Mouse (Mus musculus): ENCODE measurements around the gene St6gal1. TPM values are rescaled to one million over a fixed set of nuclear protein-coding genes. Genes with fewer than 3 reads are reported as not detected.

St6gal1 gene
- polyA plus RNA-seq, 1 experiment from 2014 or later = 43.5 TPM

DNA sequence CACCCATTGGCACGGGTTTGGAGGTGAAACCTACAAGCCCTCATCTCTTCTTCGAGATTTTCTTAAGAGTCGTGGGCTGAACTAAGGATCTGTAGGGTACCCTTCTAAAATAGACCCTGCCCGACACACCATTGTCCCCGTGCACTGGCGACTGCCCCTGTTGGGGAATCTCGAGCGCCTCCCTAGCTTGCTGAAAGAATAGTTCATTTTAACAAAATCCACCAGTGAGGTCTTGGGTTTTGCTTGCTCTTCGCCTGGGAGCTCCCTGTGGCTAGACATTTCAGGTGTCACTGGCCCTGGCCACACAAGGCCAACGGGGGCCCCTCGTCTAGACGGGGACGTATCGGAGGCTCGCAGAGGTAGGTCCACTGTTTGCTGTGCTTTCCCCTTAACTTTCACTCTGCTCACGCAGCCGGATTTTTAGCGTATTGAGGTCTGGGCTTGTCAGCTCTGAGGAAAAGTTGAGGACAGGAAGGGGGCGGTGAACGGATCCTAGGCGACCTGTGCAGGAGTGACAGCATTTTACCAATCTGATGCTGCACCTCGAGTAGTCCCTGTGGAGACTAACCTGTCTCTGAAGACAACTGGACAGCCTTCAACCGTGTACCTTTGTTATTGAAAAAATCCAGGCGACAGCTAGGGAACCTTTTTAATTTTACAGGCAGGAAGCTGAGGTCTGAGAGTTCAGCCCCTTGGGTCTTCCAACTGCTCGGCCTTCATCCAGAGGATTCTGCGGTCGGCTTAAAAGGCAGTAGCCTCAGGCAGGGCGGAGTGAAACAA is 1.5 kb downstream of the St6gal1 start:
- WGBS = under 1% methylated on average over 28 of the region's 28 CpGs
- H3K4me2 ChIP-seq (replicated peaks) = peak overlapping the region; percentile 86
- ATAC-seq (ENCODE audit: low FRiP score, low read depth) = peak; percentile 49
- no peaks in the 10 kb centered on the region for H3K27me3 ChIP-seq (replicated peaks)
- H3K9me3 ChIP-seq = no peaks in the 10 kb centered on the region
- peaks cover 25% of the 10 kb centered on the region for H3K4me1 ChIP-seq
- H3K9ac ChIP-seq = peak overlapping the region; percentile 89
- H3K36me3 ChIP-seq = no peaks in the 10 kb centered on the region
- peak overlapping the region; percentile 66 for H3K4me3 ChIP-seq
- H3K27ac ChIP-seq = peak overlapping the region; percentile 79

DNA sequence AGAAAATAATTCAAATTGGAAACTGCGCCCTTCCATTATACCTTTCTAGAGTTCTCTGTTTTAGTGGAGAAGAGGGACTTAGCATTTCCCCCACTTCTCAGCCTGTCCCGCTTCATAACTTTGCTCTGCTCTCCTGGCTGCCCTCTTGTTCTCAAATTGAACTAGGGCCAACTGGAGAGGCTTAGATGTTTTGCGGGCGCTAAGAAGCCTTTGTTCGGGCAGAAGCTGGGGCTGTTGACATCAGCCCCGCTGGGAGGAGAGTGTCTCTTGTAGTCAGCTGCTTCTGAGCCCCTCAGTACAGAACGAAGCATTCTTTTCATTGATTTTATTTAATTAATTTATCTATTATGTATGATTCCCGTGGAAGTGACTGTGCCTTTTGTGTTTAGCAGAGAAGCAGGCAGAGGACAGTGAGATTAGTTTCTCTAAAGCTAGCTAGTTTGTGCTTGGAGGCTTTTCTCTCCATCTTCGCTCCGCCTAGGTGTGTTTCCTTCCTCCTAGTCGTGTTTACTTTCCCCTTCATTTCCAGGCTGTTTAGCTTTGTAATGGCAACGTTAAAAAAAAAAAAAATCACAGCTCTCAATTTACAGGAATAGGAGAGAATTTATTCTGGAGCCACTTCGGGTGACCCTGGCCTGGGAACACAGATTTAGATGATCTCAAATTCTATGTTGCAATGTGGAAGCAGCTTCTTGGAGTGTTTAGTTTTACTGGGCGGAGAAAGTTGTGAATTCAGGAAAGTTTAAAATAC is 2.2 kb downstream of the St6gal1 start:
- H3K27me3 ChIP-seq (replicated peaks) = no peaks in the 10 kb centered on the region
- H3K9ac ChIP-seq = peak overlapping the region; percentile 89
- peak; percentile 19; the same call in 1 of the 2 replicates for ATAC-seq (ENCODE audit: low FRiP score, low read depth)
- peak overlapping the region; percentile 79 for H3K27ac ChIP-seq
- peak overlapping the region; percentile 86 for H3K4me2 ChIP-seq (replicated peaks)
- H3K9me3 ChIP-seq = no peaks in the 10 kb centered on the region
- peaks cover 25% of the 10 kb centered on the region for H3K4me1 ChIP-seq
- no peaks in the 10 kb centered on the region for H3K36me3 ChIP-seq
- 13% methylated on average over 14 of the region's 14 CpGs for WGBS
- H3K4me3 ChIP-seq = peak overlapping the region; percentile 66

GRCm38 (mm10) chr16:23227851-23228250 is 3.3 kb downstream of the St6gal1 start:
- no peak overlapping the region for H3K9ac ChIP-seq
- WGBS = 22% methylated on average over 6 of the region's 6 CpGs
- H3K4me2 ChIP-seq (replicated peaks) = peak overlapping the region; percentile 86
- no peak overlapping the region for H3K27ac ChIP-seq
- H3K36me3 ChIP-seq = no peaks in the 10 kb centered on the region
- H3K27me3 ChIP-seq (replicated peaks) = no peaks in the 10 kb centered on the region
- ATAC-seq (ENCODE audit: low FRiP score, low read depth) = no peak
- no peaks in the 10 kb centered on the region for H3K9me3 ChIP-seq
- H3K4me3 ChIP-seq = no peak overlapping the region
- H3K4me1 ChIP-seq = peaks cover 25% of the 10 kb centered on the region

- H3K4me1 ChIP-seq = peaks cover 25% of the 10 kb centered on the region
- WGBS = 21% methylated on average over 3 of the region's 3 CpGs
- H3K4me2 ChIP-seq (replicated peaks) = peak overlapping the region; percentile 86
- ATAC-seq (ENCODE audit: low FRiP score, low read depth) = no peak
- H3K9ac ChIP-seq = no peak overlapping the region
- no peak overlapping the region for H3K4me3 ChIP-seq
- no peaks in the 10 kb centered on the region for H3K9me3 ChIP-seq
- H3K27ac ChIP-seq = no peak overlapping the region
- no peaks in the 10 kb centered on the region for H3K27me3 ChIP-seq (replicated peaks)
- no peaks in the 10 kb centered on the region for H3K36me3 ChIP-seq
These were observed 3.9 kb downstream of the St6gal1 start for GRCm38 (mm10) chr16:23228486-23228885.

GRCm38 (mm10) chr16:23229945-23230344 is 5.4 kb downstream of the St6gal1 start:
- ATAC-seq (ENCODE audit: low FRiP score, low read depth) = no peak
- Histone ChIP-seq H3K9me3 (no peaks in the 10 kb centered on the region), H3K27me3 (replicated peaks) (no peaks in the 10 kb centered on the region), H3K4me2 (replicated peaks) (no peak overlapping the region), H3K9ac (no peak overlapping the region), H3K27ac (no peak overlapping the region), H3K36me3 (0 out of 2 replicates have a peak, but pooled peaks cover 3% of the 10 kb centered on the region), H3K4me3 (no peak overlapping the region), H3K4me1 (peaks cover 25% of the 10 kb centered on the region)
- 57% methylated on average over 3 of the region's 3 CpGs for WGBS

- H3K36me3 ChIP-seq = 0 out of 2 replicates have a peak, but pooled peaks cover 3% of the 10 kb centered on the region
- H3K4me3 ChIP-seq = no peak overlapping the region
- no peaks in the 10 kb centered on the region for H3K27me3 ChIP-seq (replicated peaks)
- ATAC-seq (ENCODE audit: low FRiP score, low read depth) = no peak
- 34% methylated on average over 4 of the region's 4 CpGs for WGBS
- no peak overlapping the region for H3K4me2 ChIP-seq (replicated peaks)
- no peak overlapping the region for H3K27ac ChIP-seq
- peaks cover 25% of the 10 kb centered on the region for H3K4me1 ChIP-seq
- H3K9me3 ChIP-seq = no peaks in the 10 kb centered on the region
- no peak overlapping the region for H3K9ac ChIP-seq
These were observed 6.6 kb downstream of the St6gal1 start for GRCm38 (mm10) chr16:23231168-23231567.

GRCm38 (mm10) chr16:23232691-23233090 is 8.2 kb downstream of the St6gal1 start:
- Histone ChIP-seq H3K4me3 (no peak overlapping the region), H3K27me3 (replicated peaks) (no peaks in the 10 kb centered on the region), H3K4me1 (peaks cover 28% of the 10 kb centered on the region), H3K4me2 (replicated peaks) (no peak overlapping the region), H3K9me3 (no peaks in the 10 kb centered on the region), H3K9ac (no peak overlapping the region), H3K27ac (no peak overlapping the region), H3K36me3 (0 out of 2 replicates have a peak, but pooled peaks cover 3% of the 10 kb centered on the region)
- WGBS = 85% methylated on average over 7 of the region's 7 CpGs
- no peak for ATAC-seq (ENCODE audit: low FRiP score, low read depth)

DNA sequence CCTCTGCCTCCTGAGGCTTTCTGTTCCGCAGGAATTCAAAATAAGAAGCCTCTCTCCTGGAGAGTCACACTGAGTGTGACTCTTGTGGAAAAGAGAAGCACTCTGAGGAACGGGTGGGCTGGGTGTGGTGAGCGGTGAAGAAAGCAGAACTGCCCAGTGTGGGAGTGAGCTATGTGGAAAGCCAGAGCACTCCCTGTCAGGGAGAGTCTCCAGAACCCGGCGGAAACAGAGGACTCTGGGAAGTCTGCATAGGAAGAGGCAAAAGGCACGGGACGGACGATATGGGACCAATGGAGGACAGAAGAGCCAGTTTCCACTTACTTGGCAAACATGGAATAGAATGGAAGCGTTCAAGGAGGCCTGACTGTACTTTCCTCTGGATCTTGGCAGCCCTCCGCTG is 9.0 kb downstream of the St6gal1 start:
- ATAC-seq (ENCODE audit: low FRiP score, low read depth) = no peak
- H3K27me3 ChIP-seq (replicated peaks) = no peaks in the 10 kb centered on the region

DNA sequence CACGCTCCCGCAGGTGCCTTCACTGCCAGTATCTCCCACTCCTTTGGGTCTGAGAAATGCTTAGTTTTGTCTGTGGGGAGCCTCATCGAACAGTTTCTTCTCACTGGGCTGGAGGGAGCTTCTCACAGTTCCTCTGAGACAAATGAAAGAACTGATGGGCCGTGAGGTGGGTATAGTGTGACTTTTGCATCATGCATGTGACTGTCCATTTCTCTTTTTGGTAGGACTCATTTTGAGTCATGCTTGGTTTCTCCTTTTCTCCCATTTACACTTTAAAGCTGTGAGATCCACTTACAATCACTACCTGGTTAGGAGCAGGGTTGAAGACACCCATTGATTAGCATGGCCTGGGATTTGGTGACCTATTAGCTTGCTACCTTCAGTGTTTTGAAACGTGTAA is 10.0 kb downstream of the St6gal1 start:
- Histone ChIP-seq H3K4me2 (replicated peaks) (no peak overlapping the region), H3K9me3 (no peaks in the 10 kb centered on the region), H3K36me3 (0 out of 2 replicates have a peak, but pooled peaks cover 3% of the 10 kb centered on the region), H3K27ac (no peak overlapping the region), H3K27me3 (replicated peaks) (no peaks in the 10 kb centered on the region), H3K4me3 (no peak overlapping the region), H3K9ac (no peak overlapping the region), H3K4me1 (peaks cover 23% of the 10 kb centered on the region)
- no peak for ATAC-seq (ENCODE audit: low FRiP score, low read depth)
- 90% methylated on average over 5 of the region's 5 CpGs for WGBS

More for the DNA sequence above, 9.0 kb downstream of the St6gal1 start:
- Histone ChIP-seq H3K36me3 (0 out of 2 replicates have a peak, but pooled peaks cover 3% of the 10 kb centered on the region), H3K4me3 (no peak overlapping the region), H3K4me1 (peaks cover 25% of the 10 kb centered on the region), H3K27ac (no peak overlapping the region), H3K9ac (no peak overlapping the region), H3K4me2 (replicated peaks) (no peak overlapping the region), H3K9me3 (no peaks in the 10 kb centered on the region)
- 90% methylated on average over 10 of the region's 10 CpGs for WGBS

DNA sequence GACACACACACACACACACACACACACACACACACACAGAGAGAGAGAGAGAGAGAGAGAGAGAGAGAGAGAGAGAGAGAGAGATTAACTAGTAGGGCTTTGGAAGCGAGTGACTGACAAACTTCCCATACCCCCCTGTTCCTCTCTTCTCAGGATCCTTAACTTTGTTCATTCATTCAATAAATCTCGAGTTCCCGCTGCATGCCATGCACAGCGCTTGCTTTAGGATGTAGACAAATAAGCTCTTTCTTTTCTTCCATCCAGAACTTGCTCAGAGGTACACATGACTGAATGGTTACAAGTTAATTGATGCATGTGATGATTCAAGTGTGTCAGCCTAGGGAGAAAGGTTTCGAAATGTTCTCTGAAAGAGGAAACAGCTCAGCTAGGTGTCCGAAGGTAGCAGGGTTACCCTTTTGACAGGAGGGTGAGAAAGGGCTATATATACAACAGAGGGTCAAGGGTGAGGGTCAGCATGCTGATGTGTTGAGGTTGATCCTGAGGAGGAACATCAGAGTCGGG is 10.7 kb downstream of the St6gal1 start:
- no peaks in the 10 kb centered on the region for H3K9me3 ChIP-seq
- no peak overlapping the region for H3K4me3 ChIP-seq
- ATAC-seq (ENCODE audit: low FRiP score, low read depth) = no peak
- H3K4me2 ChIP-seq (replicated peaks) = no peak overlapping the region
- H3K36me3 ChIP-seq = 0 out of 2 replicates have a peak, but pooled peaks cover 3% of the 10 kb centered on the region
- H3K27ac ChIP-seq = no peak overlapping the region
- H3K27me3 ChIP-seq (replicated peaks) = no peaks in the 10 kb centered on the region
- H3K9ac ChIP-seq = no peak overlapping the region
- 65% methylated on average over 7 of the region's 7 CpGs for WGBS
- H3K4me1 ChIP-seq = peaks cover 23% of the 10 kb centered on the region

DNA sequence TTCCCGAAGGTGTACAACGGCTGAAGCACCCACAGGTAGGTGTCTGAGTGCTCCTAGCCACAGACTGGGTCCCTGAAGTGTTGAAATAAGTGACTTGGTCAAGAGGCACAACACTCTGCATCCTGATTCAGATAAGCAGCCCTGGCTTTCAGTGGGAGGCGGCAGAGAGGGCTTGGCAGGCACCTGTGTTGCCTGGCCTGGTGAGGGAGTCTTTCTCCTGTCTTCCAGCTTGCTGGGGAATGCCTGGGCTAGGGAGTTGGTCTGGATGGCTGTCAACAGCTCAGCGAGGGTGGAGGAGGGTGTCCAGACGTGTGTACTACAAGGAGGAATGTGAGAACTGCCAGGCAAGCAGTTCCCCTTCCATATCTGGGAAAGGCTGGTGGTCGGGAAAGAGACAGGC is 15.0 kb downstream of the St6gal1 start:
- no peak overlapping the region for H3K9ac ChIP-seq
- ATAC-seq (ENCODE audit: low FRiP score, low read depth) = no peak
- H3K27me3 ChIP-seq (replicated peaks) = no peaks in the 10 kb centered on the region
- H3K4me1 ChIP-seq = peaks cover 28% of the 10 kb centered on the region
- no peak overlapping the region for H3K4me3 ChIP-seq
- no peak overlapping the region for H3K4me2 ChIP-seq (replicated peaks)
- 71% methylated on average over 6 of the region's 6 CpGs for WGBS
- H3K27ac ChIP-seq = no peak overlapping the region
- H3K9me3 ChIP-seq = no peaks in the 10 kb centered on the region
- H3K36me3 ChIP-seq = no peaks in the 10 kb centered on the region

Data from neural tube, embryonic 12.5 days (tissue).